Mouse (Mus musculus): Measurements from ENCODE around the gene Lsm11.

Gene Lsm11

GRCm38 (mm10) chr11:45929541-45929940 lies 15.2 kb downstream of the Lsm11 start:
- in situ Hi-C loops (cut with MboI, MseI) = no loop called here

- in situ Hi-C loops (cut with MboI, MseI) = no loop called here
These were observed 17.3 kb downstream of the Lsm11 start for GRCm38 (mm10) chr11:45927456-45927855.

GRCm38 (mm10) chr11:45926640-45927082 lies 18.1 kb downstream of the Lsm11 start:
- in situ Hi-C loops (cut with MboI, MseI) = no loop called here

- in situ Hi-C loops (cut with MboI, MseI) = no loop called here
These were observed 19.3 kb downstream of the Lsm11 start for GRCm38 (mm10) chr11:45925436-45925835.

GRCm38 (mm10) chr11:45921480-45921898 lies 23.2 kb downstream of the Lsm11 start:
- in situ Hi-C loops (cut with MboI, MseI) = no loop called here

- in situ Hi-C loops (cut with MboI, MseI) = no loop called here
These were observed 23.7 kb downstream of the Lsm11 start for GRCm38 (mm10) chr11:45921026-45921425.

GRCm38 (mm10) chr11:45918836-45919235 lies 25.9 kb downstream of the Lsm11 start:
- in situ Hi-C loops (cut with MboI, MseI) = no loop called here

DNA sequence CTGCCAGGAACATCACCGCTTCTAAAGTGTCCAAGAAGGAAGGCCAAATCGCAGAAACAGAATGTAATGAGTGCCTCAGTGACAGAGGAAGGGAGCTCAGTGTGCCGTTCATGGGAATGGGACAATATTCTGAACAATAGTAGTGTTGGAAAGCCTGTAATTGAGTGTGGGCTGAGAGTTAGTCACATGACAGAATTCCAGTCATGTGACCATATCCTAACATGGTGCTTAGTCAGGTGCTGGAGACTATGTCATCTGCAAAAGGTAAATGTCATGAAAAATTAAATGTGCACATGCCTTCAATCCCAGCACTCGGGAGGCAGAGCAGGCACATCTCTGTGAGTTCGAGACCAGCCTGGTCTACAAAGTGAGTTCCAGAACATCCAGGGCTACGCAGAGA lies 26.7 kb downstream of the Lsm11 start:
- in situ Hi-C loops (cut with MboI, MseI) = no loop called here

- in situ Hi-C loops (cut with MboI, MseI) = no loop called here
These were observed 28.5 kb downstream of the Lsm11 start for GRCm38 (mm10) chr11:45916196-45916595.

- in situ Hi-C loops (cut with MboI, MseI) = no loop called here
These were observed 34.0 kb downstream of the Lsm11 start for GRCm38 (mm10) chr11:45910701-45911100.

DNA sequence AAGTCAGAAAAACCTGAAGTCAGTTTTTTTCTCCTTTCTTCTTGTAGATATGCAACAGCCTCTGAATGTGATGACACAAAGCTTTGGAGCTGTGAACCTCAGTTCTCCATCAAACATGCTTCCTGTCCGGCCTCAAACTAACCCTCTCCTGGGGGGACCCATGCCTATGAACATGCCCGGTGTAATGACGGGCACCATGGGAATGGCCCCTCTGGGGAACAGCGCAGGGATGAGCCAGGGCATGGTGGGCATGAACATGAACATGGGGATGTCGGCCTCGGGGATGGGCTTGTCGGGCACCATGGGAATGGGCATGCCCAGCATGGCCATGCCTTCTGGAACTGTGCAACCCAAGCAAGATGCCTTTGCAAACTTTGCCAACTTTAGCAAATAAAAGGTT lies 35.8 kb downstream of the Lsm11 start:
- in situ Hi-C loops (cut with MboI, MseI) = no loop called here

DNA sequence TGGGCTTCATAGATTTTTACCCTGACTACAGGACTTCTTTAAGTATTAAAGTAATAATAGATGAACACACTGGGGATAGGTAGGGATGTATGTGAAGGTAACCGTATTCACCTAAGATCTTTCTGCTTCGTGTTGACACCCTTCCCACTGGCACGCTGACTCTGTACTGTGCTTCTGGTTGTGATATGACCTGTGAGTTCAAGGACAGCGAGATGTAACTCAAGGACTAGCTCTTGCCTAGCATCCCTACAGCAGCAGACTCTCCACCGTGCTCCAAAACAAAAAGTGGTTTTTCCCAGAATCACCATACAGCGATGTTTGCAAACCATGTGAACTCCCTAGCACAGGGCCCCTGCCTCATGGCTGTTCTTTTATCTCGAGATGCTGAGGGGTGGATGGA lies 36.7 kb downstream of the Lsm11 start:
- in situ Hi-C loops (cut with MboI, MseI) = no loop called here

GRCm38 (mm10) chr11:45907301-45907700 lies 37.4 kb downstream of the Lsm11 start:
- in situ Hi-C loops (cut with MboI, MseI) = no loop called here

- in situ Hi-C loops (cut with MboI, MseI) = no loop called here
These were observed 38.5 kb downstream of the Lsm11 start for GRCm38 (mm10) chr11:45906109-45906786.

GRCm38 (mm10) chr11:45900233-45901015 lies 44.3 kb downstream of the Lsm11 start:
- in situ Hi-C loops (cut with MboI, MseI) = no loop called here

- in situ Hi-C loops (cut with MboI, MseI) = loop anchor here in 1 of 2 experiments (25.0 kb wide), 1 partner anchor 360 kb away; no protein-coding TSS in a partner anchor
These were observed 47.3 kb downstream of the Lsm11 start for GRCm38 (mm10) chr11:45897392-45897791.

DNA sequence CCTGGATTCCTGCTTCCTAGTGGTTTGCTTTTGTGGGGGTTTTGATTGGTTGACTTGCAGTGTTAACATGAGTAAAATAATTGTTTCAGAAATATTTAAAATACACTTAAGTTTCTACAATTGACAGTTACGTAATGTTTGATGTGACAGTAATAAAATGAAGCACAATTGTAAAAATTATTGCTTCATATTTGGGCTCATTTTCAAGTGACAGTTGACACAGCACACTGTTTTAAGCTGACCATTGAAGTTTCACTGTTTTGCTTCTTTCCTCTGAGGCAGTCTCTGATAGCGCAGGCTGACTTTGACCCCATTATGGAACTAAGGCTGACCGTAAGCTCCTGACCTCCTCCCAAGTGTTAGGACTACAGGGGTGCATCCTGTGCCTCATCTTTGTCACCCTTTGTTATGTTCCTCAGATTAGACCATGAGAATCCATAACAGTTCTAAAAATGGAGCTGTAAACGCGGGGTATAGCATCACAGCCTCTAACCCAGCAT lies 51.8 kb downstream of the Lsm11 start:
- in situ Hi-C loops (cut with MboI, MseI) = loop anchor here in 1 of 2 experiments (25.0 kb wide), 1 partner anchor 356 kb away; no protein-coding TSS in a partner anchor

DNA sequence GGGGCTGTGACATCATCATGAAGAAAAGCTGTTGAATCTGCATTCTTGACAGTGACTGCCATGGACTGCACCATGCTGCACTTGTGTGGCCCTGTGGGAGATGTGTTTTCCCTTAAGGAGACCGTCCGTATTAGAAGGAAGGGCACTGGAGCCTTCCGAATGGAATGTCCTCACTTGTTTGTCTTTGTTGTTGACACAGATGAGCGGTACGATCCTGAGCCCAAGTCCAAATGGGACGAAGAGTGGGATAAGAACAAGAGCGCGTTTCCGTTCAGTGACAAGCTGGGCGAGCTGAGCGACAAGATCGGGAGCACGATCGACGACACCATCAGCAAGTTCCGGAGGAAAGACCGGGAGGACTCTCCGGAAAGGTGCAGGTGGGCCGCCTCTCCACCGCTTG lies 54.3 kb downstream of the Lsm11 start:
- in situ Hi-C loops (cut with MboI, MseI) = loop anchor here in 1 of 2 experiments (25.0 kb wide), 1 partner anchor 353 kb away; no protein-coding TSS in a partner anchor

- in situ Hi-C loops (cut with MboI, MseI) = loop anchor here (5.0 to 25.0 kb wide), 5 partner anchors 55 to 353 kb away; no protein-coding TSS in a partner anchor
These were observed 54.8 kb downstream of the Lsm11 start for GRCm38 (mm10) chr11:45889981-45890380.

GRCm38 (mm10) chr11:45888471-45889030 lies 56.2 kb downstream of the Lsm11 start:
- in situ Hi-C loops (cut with MboI, MseI) = loop anchor here (5.0 to 25.0 kb wide), 5 partner anchors 54 to 351 kb away; no protein-coding TSS in a partner anchor

DNA sequence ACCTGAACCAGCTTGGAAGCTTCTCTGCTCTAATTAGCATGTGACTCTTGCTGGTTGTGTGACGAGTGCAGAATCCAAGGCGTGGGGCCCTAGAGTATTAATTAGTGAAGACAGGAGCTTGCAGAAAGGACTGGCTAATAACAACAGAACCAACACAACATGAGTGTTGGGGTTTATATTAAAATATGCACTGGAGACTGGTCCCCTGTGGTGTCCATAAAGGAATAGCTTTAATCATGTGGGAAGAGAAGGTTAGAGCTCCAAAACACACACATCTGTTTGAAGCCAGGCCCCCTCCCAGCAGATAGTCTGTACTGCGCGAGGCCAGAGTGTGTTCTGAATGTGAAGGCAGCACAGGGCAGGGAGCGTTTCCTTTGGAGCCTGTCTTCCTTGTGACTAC lies 58.1 kb downstream of the Lsm11 start:
- in situ Hi-C loops (cut with MboI, MseI) = loop anchor here (5.0 to 25.0 kb wide), 5 partner anchors 52 to 349 kb away; no protein-coding TSS in a partner anchor

All from T-helper 17 cell (primary cell).